Mouse (Mus musculus) spleen, postnatal 14 days (tissue): ENCODE measurements around the gene Rabgap1.
"Not testable (repeated sequence)": the region's sequence is repeated elsewhere in the genome, so short reads cannot be mapped to it uniquely, and the experiment has no call there.

Experiments
- DNase-seq, 2 experiments: peaks; one replicate each; pipeline ENCODE4 v3.0.0; 2021 to 2022; ENCODE audit warnings: low spot score in 2 of 2

Rabgap1 gene

DNA sequence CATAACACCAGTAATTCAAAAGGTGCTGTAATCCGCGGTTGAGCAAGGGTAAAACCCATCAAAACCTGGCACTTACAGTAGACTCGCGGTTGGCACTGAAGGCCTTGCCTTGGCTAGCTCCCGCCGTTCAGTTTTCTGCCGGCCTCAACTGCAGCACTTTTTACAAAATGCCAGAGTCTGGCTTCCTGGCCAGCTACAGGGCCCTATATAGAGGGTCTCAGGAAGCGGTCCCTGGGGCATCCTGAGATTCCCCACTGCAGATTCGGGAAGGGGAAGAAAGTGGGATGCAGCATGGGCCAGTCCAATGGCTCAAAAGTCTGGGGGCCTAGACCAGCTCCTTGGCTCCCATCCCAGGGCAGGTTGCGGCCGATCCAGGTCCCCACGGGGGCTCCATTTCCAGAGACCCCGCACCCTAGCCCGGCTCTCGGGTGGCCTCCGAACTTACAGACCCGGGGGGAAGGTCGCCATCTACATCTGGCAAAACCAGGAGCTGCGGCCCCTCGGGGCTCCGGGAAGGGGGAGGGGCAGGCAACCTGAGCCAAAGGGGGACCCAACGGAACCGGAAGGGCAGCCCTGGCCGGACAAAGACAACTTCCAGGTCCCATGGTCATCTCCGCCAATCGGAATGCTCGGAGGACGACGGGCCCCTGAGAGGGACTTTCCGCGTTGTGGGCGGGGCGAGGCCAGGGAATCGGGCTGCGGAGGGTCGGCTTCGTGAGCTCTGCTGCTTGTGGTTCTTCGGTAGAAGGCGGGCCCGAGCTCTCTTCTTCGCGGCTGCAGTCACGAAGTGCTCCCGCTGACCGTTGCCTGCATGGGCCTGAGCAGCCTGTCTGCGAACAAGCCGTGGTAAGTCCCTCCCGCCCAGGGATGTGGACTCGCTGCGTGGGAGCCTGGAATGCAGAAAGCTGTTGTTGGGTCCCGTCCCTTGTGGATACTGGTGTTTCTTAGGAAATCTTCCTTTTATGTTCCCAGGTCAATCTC, at the start of gene Rabgap1, which contains the start of the genes Zbtb26 and Zbtb6:
Rabgap1 (plus strand) TSS at position 669 of the 981 bp plus-strand sequence.
Zbtb26 (minus strand) TSS at position 525 of the 981 bp plus-strand sequence.
Zbtb6 (minus strand) TSS at position 561 of the 981 bp plus-strand sequence.
- DNase-seq, result peak; percentile 85 to 90

DNA sequence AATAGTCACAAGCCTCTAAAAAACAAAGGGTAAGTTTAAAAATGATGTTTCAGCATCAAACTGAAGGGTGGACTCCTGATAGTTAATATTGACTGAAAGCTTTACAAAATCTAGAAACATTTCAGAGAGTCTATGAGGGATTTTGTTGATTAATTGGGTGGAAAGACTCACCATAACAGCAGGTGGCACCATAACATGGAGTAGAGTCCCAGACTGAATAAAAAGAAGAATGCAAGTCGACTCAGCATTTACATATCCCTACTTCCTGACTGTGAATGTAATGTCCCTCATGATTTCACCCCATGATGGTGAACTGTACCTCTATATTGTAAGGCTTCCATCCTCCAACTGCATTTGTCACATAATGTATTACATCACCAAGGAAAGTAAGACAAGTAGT, 47.5 kb upstream of the Rabgap1 start:
- no peak for DNase-seq

DNA sequence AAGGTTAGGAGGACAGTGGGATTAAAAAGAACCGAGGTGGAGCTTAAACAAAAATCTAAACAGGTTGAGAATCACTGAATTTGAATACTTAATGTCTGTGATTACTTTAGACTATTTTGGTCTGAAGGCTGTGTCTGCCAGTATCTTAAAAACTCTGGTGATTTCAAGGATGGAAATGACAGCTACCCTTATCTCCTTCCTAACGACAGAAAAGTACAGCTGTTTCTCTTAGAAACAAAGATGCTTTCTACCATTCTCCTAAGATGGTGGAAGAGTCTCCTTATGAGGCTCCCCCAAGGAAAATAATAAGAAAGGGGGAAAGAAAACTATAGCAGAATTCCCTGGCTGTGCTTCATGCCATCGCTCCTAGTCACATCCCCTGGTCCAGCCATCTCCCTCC, 21.2 kb upstream of the Rabgap1 start:
- DNase-seq, result no peak

DNA sequence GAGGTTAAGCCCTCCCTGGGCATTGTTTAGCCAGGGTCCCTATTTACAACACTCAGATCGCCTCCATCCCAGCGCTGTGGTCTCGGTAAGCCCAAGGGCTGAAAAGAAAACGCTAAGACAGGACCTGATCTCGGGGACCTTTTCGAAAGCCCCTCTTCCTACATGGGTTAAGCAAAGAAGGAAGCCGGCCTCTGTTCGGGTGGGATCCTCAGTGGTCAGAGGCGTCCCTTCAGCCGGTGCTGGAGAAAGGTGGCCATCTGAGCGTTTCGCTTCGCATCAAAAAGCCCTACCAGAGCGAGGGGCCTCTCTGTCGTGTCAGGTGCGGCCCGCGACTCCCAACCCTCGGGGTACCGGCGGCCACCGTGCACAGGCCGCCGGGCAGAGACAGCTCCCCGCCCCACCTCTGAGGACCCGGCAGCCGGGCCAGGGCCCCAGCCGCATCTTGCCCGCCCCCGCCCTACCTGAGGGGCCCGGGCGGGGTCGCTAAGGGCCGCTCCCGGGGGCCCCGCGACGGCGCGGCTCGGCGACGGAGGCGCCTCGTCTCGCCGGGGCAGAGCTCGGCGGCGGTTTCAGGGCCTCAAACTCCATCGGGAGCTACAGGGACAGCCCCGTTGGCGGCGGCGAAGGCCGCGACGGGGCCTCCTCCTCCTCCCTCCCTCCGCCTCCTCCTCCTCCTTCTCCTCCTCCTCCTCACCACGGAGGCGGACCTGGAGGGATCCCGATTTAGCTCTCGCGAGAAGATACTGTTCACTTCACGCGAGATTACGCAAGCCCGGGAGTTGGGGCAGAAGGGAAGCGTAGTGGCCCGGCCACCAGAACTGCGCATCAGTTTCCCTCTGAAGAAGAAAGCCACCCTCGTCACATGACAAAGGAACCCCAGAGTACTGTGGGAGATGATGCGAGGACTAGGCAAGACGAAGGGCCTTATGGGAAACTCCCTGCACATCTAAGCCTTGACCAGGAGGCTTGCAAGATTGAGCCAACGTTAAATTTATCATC, 20.5 kb upstream of the Rabgap1 start, which contains the start of gene Rc3h2:
Rc3h2 (minus strand) TSS at position 598 of the 999 bp plus-strand sequence.
- peak; percentile 85 to 91 for DNase-seq

DNA sequence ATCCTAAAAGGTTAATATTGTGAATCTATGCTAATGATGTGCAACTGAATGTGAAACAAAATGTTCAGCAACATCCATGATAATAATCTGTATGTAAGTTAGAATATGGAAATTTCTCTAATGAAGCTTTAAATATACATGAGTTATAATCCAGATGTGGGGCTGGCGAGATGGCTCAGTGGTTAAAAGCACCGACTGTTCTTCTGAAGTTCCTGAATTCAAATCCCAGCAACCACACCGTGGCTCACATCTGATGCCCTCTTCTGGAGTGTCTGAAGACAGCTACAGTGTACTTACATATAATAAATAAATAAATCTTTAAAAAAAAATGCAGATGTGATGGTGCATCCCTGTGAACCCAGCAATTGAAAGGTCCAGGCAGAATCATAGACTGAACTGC, 19.4 kb upstream of the Rabgap1 start:
- DNase-seq, result no peak

DNA sequence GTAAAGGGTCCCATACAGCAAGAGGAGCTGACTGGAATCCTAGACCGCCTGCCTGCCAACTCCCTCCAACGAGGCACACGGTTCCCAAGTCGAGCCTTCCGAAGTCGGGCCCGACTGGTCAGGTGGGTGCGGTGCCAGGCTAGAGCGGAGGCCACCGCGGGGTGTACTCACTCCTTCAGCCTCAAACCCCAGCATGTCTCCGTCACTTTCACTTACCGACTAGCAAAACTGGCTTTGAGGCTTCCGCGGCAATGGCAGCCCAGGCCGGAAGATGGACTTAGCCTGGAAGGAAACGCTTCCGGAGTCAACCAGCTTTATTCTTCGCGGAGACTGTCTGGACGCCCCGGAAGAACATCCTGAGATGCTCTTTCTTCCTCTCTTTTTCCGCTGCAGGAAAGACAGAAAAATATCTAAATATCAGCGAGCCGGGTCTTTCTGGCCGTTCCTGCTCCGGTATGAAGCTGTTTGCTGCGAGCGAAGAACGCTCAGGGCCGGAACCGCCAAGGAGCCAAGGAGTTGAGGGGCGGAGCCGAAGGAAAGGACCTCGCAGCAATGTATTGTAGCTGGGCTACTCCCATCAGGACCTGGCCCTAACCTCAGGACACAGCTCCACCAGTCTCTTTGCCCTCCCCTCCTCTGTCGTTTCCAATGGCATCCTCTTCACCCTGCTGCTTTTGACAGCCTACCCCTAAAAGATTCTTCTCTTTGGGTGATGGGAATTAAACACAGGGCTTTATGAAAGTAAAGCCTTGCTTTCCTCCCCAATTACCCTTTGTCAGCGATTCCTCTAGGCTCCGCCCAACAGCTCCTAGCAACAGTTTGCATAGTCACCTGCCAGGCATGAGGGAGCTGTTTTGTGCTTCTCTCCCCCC, 12.2 kb upstream of the Rabgap1 start:
- DNase-seq, result peak; percentile 45 to 66

DNA sequence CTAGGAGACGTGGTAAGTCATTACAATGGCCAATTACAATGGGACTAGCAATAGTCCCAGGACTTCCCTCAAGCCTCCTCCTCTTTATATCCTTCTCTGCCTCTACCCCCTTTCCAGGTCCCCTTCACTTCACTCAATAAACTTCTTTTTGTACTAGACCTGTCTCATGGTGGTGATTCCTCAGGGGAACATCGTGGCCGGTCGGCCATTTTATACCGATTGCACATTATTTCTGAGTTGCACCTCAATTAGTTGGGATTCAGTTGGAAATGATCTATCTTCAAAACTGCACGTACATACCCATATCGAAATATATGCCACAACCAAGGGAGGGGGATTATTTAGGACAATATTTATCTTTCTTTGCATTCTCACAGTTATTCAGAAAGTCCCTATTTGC, 11.5 kb upstream of the Rabgap1 start:
- no peak for DNase-seq

DNA sequence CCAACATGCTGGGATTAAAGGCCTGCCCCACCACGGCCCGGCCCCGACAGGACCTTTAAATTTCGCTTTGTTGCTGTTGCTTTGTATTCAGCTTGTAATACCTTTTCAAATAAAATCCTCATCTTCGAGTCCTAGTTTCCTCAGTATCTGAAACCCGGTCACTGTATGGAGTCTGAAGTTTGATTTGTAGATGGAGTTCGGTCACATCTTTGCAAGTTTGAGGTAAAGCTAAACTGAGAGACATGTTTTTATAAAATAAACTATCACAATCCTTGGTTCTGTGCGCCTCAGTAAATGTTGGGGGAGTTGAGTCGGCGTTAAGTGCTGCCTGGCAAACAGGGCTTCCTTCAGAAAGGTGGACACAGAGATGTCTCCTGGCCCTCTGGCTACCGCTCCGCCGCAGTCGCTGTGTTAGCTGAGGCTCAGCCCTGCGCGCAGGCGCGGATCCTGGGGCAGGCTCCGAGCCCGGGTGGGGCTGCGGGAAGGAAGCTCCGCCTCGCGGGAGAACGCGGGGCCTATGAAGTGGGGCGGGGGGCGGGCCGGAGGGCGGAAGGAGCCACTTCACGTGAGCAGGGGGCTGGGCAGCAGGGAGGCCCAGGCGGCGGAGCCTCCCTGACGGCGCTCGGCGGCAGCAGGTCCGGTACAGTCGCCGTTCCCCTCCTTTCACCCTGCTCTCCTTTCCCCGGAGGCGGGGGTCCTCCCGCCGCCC, 8.7 kb downstream of the Rabgap1 start:
- DNase-seq, result peak; percentile 85 to 86

DNA sequence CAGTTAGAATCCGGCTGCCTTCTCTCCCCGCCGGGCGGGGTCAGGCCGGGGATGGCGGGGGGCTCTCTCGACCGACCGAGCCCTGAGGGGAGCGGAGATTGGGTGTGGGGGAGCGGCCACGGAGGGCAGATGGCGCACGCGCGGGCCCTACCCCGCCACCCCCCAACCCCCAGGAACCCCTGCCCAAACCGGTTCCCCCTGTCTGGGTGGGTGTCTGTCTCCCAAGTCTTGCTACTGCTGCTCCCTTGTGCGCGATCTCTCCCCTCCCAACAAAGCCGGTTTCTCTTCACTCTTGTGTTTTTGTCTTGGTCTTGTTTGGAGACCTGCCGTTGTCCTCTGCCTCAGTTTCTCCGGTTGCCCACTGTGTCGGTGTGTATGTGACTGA, 9.3 kb downstream of the Rabgap1 start:
- no peak for DNase-seq

DNA sequence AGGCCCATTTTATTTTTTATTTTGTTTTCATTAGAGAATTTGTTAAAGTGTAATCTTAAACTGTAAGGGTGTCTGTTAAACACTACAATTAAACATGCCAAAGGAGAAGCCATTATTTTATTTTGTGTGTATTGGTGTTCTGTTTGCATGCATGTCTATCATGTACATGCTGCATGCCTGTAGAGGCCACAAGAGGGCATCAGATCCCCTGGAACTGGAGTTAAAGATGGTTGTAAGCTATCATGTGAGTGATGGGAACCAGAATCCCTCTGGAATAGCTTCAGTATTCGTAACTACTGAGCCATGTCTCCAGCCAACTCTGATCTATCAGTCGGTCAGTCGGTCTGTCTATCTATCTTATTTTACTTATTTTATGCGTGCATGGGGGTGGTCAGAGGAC, 17.6 kb downstream of the Rabgap1 start:
- DNase-seq, result no peak

DNA sequence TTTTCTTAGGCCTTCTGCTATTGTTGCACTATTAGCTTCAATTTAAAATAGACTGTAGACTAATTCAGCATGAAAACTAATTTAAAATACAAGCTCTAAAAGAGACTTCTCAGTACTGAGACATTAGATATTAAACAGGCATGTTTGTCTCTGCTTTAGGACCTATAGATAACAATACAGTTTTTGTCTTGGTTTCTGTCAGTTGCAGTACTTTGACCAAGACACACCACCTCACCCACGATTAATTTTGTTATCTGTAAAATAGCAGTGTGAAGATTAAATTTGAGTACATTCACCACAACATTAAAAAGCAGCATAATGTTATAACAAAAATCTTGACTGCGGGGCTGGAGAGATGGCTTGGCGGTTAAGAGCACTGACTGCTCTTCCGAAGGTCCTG, 23.2 kb downstream of the Rabgap1 start:
- no peak for DNase-seq

DNA sequence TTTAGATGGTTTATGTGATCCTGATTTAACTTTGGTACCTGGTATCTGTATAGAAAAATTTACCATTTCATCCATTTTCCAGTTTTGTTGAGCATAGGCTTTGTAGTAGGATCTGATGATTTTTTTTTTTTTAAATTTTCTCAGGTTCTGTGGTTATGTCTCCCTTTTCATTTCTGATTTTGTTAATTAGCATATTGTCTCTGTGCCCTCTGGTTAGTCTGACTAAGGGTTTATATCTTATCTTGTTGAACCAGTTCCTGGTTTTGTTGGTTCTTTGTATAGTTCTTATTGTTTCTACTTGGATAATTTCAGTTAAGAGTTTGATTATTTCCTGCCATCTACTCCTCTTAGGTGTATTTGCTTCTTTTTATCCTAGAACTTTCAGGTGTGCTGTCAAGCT, 36.5 kb downstream of the Rabgap1 start:
- no peak for DNase-seq

DNA sequence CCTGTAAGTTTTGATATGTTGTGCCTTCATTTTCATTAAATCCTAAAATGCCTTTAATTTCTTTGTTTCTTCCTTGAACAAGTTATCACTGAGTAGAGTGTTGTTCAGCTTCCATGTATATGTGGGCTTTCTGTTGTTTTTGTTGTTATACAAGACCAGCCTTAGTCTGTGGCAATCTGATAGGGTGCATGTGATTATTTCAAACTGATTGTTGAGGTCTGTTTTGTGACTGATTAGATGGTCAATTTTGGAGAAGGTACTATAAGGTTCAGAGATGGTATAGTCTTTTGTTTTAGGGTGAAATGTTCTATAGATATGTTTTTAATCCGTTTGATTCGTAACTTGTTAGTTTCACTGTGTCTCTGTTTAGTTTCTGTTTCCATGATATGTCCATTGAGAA, 37.0 kb downstream of the Rabgap1 start:
- no peak for DNase-seq

DNA sequence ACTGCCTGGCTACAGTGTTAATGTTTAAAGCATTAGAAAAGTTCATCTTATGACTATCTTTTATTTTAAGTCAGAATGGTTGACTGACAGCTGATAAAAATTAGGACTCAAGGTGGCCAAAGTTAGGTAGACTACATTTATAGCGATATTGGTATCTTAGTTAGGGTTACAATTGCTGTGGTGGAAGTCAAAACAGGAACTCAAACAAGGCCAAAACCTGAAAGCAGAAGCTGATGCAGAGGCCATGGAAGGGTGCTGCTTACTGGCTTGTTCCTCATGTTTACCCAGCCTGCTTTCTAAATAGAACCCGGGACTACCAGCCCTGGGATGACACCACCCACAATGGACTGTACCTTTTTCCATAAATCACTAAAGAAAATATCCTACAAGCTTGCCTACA, 41.1 kb downstream of the Rabgap1 start:
- no peak for DNase-seq

DNA sequence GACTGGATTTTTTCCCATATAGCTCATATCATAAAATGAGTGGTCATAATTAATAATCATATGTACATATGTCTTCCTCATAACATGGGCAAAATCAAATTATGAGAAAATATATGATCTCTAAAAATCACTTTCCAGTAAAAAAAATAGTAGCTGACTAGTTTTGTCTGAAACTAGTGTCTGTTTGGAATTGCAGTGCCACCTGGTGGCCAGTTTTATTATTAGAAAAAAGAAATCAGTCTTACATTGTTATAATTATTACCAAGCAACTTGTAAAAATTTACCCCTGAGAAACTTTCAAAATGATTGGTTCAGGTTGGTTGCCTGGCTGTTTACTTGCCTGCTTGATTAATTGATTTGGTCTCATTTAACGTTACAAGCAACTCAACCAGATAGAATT, 42.3 kb downstream of the Rabgap1 start:
- peak in 1 of 2 experiments; percentile 24 for DNase-seq

DNA sequence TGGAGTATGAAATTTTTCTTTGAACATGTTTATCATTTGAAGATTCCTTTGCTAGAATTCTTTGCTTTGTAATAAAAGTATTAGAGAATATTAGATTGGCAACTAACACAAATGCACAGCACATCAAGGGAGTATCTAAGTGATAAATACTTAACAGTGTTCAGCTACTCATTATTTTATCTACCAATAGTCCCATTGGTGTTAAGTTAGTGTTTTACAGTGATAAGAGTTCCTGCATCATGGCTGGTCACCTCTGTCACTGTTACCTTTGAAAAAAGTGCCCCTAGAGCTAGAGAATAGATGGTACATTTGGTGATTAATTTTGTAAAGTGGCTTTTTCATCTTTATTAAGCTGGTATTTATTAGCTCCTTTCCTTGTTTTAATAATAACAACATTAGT, 43.3 kb downstream of the Rabgap1 start:
- no peak for DNase-seq

DNA sequence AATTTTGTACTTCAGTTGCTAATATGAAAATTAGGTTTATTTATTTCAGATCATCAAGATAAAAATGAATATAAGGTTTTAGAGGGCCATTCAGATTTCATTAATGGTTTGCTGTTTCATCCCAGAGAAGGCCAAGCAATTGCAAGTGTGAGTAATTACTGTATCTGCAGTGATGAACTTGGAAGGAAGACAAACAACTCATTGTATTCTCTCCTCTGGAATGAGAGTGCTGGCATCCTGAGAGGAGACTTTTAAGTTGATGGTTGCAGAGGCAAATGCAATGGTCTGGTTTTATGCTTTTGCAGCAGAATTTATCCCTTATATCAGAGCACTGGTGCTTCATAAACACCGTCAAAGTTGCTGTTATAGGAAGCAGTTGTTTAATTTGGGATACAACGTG, 45.9 kb downstream of the Rabgap1 start:
- DNase-seq, result no peak

DNA sequence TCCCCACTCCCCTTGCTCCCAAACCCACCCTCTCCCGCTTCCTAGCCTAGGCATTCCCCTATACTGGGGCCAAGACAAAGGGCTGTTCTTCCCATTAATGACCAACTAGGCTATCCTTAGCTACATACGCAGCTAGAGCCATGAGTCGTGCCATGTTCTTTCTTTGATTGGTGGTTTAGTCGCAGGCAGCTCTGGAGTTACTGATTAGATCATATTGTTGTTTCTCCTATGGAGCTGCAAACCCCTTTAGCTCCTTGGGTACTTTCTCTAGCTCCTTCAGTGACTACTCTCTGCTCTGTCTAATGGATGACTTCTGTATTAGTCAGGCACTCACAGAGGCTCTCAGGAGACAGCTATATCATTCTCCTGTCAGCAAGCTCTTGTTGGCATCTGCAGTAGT, 54.2 kb downstream of the Rabgap1 start:
- no peak for DNase-seq

DNA sequence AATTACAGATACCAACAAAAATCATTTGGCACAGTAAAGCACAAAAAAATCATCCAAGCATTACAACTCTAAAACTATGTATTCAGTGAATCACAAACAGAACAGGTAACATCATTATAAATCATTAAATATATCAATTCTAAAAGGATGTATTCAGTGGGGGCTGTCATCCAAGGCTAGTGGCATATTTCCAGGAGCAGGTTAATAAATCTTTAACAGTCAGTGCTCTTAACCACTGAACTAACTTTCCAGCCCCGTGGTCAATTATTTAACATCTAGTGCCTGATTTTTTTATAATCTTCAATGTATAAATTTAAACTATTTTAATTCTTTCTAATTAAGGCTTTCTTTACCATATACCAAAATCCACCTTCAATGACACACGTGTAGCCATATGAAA, 62.8 kb downstream of the Rabgap1 start:
- not testable (repeated sequence) for DNase-seq

DNA sequence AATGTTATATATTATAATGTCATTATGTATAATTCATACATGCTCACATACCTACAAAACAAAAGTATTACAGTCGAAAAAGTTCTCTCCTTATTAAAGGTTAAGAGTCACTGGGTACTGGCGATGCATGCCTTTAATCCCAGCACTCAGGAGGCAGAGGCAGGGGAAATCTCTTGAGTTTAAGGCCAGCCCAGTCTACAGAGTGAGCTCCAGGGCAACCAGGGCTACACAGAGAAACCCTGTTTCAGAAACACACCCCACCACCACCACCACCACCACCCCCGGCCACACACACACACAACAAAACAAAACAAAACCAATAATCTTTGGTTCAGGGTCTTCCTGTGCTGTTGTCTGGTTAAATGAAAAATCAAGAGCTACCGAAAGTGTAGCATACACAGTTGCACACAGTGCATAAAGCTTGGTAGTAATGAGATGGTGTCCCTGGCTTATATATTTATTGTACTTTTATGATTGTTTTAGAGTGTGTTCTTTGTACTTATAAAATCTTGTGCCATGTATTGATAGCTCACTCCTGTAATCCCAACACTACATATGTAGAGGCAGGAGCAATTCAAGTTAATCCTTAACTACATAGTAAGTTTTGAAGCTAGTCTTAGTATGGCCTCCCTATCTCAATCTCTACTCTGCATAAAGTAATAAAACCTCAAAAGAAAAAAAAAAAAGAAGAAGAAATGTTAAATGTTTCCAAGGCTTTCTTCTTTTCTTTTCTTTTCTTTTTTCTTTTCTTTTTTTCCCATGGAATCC, 68.2 kb downstream of the Rabgap1 start:
- no peak for DNase-seq
